Mouse (Mus musculus): ENCODE results near the gene Strip1.
A peak's percentile ranks its signal among the peaks of the same experiment; 100 is the strongest.

Strip1 gene

DNA sequence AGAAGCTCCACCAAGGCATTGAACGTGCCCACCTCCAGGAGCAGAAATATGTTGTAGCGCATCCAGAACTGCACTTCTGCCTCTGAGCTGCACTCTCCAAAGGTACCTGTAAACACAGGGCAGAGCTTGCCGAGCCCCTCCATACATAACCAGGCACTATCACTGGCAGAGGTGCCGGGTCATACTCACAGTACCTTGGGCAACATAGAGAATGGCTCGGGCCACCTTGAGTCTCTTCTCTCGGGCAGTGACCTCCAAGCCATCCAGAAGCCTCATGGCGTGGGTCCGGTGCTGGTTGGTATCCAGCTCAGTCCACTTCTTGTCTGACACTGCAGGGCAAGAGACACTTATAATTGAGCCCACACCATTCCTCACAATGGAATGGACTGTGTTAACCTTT is 4.7 kb downstream of the Strip1 start:
- no peak for DNase-seq

DNA sequence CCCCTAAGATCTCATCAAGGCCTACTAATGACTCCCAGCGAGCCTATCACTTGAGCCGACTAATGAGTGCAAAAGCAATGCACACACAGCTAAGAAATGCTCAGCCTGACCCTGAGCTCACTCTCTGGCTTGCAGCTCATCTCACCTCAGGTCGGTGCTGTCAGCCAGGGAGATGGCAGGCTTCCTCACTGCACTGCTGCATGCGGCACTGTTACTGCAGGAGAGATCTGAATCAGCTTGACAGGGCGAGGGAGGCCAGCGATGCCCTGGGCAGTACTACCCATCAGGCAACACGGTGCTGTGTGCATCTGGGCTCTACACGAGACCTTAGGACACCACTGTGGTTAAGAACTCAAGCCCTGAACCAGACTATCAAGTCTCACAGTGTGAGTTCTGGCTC is 6.0 kb downstream of the Strip1 start:
- no peak for DNase-seq

DNA sequence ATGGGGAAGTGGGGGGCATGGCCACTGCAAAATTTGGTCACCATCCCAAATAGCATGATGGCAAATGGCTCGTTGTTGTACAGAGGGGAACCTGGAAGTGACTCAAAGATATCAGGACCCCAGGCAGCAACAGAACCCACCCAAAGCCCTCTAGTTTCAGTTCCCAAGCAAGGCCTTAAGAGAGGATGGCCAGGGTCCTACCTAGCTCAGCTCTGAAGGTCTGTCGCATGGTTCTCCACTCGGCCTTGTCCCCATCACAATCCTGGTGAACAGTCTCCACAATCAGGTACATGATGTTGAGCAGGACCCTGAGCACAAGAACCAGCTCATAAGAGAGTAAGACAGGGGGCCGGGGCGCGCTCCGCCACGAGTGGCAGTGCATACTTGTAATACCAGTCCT is 7.1 kb downstream of the Strip1 start:
- no peak for DNase-seq

GRCm38 (mm10) chr3:107622537-107622936 is 9.0 kb downstream of the Strip1 start:
- DNase-seq: no peak

DNA sequence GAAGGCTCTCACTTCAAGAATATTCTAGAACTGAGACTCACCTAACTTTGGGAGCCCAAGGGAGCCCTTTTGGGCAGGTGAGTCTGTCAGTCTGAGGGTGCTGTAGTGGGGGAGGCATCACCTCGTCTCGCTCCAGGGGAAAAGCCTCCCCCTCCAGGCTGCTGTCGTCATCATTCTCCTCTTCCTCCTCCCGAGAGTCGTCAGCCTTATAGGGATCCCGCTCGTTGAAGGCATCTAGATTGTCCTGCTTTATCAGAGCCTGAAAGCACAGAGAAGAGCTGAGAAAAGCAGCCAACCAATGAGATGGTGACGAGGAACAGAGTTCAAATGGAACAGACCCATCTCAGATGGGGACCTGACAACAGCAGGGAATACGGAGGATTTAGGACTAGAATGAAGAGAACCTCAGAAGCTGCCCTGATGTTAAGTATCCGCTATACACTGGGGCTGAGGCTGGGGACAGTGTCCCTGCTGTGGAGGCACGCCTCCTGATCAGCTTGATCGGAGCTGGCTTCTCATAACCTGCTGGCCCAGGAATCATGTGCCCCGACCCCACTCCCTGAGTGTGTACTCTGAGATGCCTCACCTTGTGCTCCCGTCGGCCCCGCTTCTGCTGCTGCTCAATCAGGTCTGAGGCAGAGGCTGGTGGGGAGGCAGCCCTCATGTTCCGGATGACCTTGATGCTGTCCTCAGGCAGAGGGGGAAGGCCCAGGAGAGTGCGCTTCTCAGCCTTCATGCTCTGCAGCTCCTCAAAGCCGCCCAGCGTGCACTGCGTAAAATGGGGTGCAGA is 10.0 kb downstream of the Strip1 start:
- DNase-seq: no peak

DNA sequence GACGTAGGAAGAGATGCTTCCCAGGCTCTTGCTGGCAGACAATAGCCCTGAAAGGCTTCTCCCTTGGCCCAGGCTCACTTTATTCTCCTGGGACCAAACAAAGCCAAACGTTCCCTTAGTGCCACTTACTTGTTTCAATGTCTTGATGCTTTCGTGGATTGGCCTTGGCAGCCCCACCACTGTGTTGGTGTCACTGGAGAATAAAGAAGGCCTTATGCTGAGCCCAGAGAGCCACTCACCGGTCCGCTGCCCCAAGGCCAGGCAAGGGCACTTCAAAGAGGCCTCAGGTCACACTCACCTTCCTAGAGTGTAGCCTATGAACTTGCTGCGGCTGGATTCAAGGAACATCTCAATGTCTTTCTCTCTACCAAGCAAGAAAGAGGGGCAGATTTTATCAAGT is 11.6 kb downstream of the Strip1 start:
- no peak for DNase-seq

DNA sequence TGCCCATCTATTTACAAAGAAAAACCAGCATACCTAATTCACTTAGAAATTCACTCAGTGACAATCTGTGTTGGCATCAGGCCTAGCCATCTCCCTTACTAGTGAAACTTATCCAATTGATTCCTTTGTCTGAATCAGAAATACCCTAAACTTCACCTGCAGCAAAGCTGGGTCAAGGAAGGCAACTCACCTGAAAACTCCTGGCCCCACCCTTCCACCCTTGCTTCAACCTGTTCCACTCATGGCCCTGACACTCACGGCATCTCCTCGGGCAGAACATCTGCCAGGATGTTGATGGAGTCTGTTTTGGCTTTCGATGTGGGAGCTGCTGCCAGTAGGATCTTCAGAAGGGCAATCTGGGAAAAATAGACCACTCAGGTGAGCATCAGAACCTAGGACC is 13.7 kb downstream of the Strip1 start:
- DNase-seq: no peak

DNA sequence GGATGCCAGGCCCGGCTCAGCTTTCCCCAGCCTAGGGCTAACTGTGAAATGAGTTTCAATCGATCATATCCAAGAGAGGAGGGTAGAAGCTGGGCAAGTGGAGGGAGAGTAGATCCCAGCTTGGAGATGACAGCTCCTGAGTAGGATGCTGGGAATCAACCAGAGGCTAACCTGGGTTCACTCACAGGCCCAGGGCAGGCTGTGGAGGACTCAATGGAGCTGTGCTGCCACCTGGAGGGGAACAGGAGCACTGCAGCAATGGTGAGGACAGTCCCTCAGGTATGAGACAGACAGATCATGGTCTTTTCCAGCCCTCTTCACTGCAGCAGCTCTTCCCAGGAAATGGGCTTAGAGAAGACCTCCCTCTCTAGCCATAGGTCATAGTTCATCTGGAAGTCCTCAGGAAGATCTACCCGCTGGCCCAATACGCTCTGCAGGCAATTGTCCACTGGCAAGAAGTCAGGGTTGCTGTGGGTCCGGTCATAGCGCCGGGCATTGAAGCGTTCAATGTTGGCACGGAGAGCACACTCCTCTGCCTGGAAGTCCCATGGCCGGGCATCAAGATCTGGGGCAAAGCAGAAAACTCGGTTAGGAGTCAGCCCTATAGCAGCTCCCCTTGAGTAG is 18.5 kb downstream of the Strip1 start:
- DNase-seq: peak; percentile 80 to 86

GRCm38 (mm10) chr3:107611394-107611793 is 20.1 kb downstream of the Strip1 start:
- no peak for DNase-seq

GRCm38 (mm10) chr3:107609376-107609775 is 22.1 kb downstream of the Strip1 start:
- peak; percentile 69 to 75 for DNase-seq

- no peak for DNase-seq
Observed at GRCm38 (mm10) chr3:107608808-107609207, 22.7 kb downstream of the Strip1 start.

DNA sequence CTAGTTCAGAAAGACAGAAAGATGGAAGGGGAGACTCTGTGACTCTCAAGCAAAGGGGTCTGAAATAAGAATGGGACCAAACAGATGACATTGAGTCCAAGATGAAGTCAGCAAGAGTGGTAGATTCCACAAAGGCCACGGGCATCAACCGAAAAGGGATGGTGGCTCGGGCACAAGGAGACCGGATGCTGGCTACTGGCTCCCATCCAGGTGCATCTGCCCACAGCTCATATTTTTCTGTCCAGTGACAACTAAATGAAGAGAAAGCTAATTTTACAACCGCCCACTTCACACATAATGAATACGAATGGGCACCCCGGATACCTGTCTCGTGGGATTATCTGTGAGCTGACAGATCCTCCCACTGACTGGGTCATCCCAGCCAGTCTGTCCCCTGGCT is 24.3 kb downstream of the Strip1 start:
- no peak for DNase-seq

DNA sequence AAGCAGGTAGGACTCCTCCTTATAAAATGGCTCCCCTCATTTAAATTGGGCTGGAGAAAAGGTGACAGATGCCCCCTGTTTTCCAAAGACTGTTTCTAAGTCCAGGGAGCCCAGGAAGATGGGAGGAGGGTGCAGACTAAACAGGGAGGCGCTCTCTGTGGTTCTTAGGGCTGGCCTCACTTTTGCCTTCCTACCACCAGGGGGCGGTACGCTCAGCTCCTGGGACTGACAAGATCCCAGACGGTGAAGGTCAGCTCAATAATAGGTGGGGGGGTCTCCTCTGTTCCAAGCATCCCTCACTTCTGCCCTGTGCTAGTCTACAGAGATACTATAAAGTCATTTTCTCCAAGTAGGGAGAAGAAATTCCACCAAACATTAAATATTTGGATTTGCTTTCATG is 26.2 kb downstream of the Strip1 start:
- peak; percentile 24 to 58 for DNase-seq

GRCm38 (mm10) chr3:107600127-107600526 is 31.4 kb downstream of the Strip1 start:
- DNase-seq: no peak

DNA sequence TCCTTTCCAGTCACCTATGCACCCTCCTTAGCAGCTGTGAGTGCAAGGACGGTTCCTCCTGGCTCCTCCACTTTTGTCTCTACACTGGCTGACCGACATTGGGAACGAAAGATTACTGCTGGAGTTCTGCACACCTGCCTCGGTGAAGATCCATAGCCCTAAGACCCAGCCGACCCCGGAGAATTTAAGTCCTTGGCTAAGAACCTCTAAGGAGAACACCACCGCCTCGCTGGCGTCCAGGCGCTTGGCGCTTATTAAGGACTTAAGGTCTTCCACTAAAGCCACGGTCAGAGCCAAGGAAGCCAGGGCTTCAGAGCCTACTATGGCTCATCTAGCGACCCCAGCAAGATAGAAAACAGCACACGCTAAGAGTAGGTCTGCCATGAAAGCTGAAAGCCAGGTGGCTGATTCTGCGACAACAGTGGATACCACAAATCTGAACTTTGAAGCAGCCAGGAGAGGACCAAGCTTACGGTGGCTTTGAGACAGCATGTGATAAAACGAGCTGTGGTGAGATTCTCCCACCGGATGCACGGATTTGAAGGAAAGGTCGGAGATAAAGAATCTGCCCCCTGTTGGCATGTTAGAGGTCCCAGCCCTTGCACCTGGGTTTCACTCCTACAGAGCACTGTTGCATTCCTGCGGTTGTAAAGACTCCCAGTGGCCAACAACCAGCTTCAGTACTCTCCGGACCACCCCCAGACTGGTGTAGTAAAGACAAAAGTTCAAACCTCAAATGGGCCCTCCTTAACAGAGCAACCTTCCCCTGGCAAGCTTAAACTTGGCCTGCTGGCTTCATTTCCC is 33.7 kb downstream of the Strip1 start:
- DNase-seq: no peak

- no peak for DNase-seq
Observed at GRCm38 (mm10) chr3:107597134-107597533, 34.4 kb downstream of the Strip1 start.

DNA sequence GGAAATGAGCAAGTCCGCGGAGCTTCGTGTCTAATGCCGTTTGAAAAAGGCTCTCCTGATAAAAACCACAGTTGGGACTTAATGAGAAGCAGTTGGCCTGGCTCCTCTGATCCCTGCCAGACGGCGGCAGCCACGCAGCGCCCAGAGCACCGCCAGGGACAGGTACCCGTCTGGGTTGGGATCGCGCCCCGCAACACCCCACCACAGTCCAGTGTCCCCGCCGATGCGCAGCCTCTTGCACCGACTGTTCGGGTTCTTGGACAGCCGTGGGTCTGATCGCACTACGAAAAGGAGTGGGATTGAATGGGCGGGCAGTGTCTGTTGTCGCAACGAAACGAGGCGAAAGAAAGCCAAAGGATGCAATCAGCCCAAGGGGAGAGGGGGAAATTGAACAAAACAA is 34.9 kb downstream of the Strip1 start:
- peak in 1 of 2 experiments; percentile 23 for DNase-seq

GRCm38 (mm10) chr3:107595938-107596461 is 35.5 kb downstream of the Strip1 start:
- DNase-seq: no peak

DNA sequence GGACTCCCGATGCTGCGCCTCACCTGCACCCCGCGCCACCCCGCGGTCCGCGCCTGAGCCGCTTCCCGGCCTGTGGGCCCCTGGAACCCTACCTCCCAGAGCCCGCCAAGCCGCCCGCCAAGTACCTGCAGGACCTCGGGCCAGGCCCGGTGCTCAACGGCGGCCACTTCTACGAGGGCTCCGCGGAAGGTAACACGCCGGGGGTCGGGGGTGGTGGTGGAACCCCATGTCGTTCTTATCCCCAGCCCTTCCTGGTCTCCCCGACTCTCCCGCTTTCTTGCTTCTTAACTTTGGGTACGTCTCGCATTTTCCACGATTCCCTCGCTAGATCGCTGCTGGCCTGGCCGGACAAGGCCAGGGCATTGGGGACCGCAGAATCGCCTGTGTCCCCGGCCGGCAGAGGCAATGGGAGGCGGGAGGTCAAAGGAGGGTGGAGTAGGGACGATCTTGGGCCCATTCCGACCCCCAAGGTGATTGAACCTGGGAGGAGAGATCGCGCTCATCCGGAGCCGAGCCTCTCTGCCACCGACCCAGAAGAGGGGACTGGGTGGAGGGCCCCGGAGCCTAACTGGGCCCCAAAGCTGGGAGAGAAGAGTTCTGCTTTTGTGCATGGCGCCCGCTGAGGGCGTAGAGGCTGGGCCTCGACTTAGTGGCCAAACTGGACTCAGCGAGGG is 36.1 kb downstream of the Strip1 start:
- DNase-seq: no peak

GRCm38 (mm10) chr3:107594662-107595263 is 36.7 kb downstream of the Strip1 start, which contains the start of gene Alx3:
Gene Alx3, plus strand, starts transcription at chr3:107595031.
- no peak for DNase-seq

GRCm38 (mm10) chr3:107593632-107594031 is 37.9 kb downstream of the Strip1 start:
- no peak for DNase-seq

DNA sequence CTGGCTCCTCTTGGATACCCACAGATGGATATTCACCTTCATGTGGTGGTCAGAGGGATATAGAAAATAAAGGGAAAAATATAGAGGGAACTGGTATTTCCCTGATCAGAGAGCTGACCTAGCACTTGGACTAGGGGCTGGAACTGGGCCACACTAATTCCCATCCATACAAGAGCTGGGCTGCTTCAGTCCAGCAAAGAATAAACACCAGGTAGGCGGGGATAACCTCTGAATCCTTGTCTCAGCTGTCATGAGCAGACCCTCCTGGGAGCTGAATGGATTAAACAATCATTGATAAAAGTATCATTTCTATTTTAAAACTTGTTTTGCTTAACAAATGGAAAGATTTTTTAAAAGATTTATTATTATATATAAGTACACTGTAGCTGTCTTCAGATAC is 39.9 kb downstream of the Strip1 start:
- no peak for DNase-seq

Measured in kidney, adult 8-10 months (tissue).